Mouse (Mus musculus) gastrocnemius, adult 8-10 months (tissue): Measurements from ENCODE around the gene Tas2r108. TPM values are rescaled to one million over a fixed set of nuclear protein-coding genes. Genes with fewer than 3 reads are reported as not detected.

Experiments
- DNase-seq, 2 experiments: peaks; one replicate each; pipeline ENCODE4 v3.0.0; 2022; ENCODE audit warnings: low spot score in 2 of 2
- total RNA-seq, 4 experiments: library from RNA; stranded (reverse); gene quantifications; 2 replicates each; pipeline ENCODE4 v1.2.4; 2022

Gene Tas2r108
- total RNA-seq = not detected

DNA sequence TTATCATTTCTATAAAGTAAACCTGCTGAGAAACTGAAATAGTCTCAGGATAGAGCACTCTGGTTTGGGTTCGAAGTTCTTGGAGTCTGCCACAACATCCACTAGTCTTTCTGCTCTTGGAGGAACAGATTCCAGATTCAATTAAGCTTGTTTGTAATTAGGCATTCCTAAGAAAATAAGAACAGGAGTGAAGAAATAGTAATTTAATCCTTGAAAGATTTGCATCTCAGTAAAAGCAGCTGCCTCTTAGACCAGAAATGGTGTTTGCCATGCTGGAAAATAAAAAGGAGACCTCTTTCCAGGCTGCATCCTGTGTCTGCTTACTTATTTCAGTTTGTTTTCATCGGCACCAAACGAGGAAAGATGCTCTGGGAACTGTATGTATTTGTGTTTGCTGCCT, at the start of gene Tas2r108:
TSS of gene Tas2r108 (plus strand) at position 301 of the 400 bp plus-strand sequence.
- DNase-seq = no peak

DNA sequence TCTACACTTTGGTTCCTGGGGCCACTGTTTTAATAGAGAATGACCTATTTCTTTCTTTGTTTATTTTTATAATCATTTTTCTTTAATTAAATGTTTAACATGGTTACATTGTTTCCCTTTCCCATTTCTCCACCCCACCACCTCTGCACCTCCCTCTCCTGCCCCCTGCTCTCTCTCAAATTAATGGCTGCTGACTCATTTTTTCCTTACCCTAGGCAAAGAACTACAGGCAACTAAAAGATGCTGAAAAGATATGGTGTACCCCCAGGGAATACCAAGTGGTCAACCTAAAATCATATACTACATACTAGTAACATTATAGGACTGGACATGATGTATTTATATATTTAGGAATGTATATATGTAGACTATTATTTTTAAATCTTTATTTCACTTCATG, 44.7 kb upstream of the Tas2r108 start:
- no peak for DNase-seq

DNA sequence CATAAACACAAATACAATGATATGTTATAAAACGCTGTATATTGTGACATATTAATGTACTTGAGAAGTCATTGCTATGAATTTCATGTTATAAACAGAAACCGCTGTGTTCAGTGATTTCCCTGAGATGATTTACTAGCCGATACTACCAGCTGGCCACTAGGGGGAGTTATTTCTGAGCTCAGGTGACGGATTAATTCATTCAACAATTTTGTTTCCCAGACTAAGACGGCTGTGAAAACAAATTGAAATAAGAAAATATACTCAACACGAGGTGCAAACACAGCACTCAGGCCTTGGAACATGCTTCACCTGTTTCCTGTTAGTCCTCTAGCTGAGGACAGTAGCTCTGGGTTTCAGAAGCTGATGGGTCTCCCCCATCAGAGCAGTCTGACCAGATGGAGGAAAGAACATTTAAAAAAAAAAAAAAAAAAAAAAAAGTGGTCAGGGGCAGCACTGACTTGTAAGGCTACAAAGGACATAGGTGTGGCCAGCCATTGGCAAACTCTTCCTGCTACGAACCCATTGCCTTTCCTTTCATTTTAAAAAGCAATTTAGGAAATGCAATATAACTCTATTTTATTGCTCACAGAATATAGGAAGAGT, 38.8 kb upstream of the Tas2r108 start:
- DNase-seq = no peak

DNA sequence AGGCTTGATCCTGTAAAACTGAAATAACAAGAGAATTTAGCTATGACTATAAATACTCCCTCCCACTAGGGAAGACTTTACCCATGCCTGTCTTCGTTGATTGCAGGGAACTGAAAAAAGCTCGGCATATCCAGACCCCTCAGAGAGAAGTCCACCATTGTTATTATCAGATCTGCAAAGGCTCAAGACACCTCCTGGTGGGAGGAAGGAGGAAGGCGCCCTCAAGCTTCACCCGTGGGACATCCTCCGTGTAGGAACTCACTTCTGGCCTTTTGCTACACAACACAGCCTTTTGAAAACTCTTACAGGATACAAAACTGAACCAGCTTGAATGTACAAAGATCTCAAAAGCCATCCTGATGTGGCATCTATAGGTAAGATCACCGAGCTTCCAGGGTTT, 27.6 kb upstream of the Tas2r108 start:
- DNase-seq = no peak

DNA sequence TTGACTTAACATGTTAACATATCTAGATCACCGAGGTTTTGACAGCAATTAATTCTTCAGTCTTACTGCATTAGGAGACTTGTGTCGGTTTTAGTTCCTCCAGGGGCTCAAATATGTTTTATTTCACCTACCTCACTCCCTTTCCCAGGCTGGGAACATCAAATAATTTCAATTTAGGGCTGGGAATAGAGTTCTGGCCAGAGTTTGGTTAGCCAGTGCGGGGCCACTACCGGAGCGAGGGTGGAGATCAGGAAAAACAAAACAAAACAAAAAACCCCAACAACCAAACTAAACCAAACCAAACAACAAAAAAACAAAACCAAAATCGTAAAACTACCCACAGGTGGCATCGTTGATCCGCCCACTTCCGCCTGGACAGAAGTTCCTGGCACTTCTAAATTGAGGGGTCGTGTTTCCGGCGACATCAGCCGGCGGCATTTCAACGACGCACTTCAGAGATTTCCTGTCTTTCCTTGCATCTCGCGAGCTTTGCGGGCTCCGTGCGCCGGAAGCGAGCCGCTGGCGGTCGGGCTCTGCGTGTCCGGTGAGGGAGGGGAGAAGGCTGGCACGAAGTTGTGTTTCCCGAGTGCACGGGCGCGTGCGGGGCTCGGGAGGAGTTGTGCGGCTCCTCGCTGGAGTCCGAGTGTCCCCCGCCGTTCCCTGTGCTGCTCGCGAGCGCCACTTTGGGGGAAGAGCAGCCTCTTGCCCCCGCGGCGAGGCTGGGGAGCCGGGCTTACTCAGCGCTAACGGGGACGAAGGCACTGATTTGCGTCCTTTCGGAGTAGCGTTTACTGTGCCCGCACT, 22.2 kb upstream of the Tas2r108 start, which contains the start of gene Ssbp1:
TSS of gene Ssbp1 (plus strand) at position 437 of the 804 bp plus-strand sequence.
- DNase-seq = peak; percentile 77 to 86

DNA sequence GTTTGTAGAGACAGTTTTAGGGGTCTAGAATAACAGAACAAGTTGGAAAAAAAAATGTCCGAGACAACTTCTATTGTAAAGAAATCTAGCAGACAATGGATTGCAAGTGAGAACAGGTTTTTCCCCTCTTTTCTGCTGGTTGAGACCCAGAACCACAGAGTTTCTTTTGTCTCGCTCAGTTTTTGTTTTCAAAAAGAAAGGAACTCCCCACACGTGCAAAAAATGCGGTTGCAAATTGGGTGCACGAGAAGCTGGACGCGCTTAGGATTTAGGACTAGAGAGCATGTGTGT, 21.7 kb upstream of the Tas2r108 start:
- DNase-seq = no peak

DNA sequence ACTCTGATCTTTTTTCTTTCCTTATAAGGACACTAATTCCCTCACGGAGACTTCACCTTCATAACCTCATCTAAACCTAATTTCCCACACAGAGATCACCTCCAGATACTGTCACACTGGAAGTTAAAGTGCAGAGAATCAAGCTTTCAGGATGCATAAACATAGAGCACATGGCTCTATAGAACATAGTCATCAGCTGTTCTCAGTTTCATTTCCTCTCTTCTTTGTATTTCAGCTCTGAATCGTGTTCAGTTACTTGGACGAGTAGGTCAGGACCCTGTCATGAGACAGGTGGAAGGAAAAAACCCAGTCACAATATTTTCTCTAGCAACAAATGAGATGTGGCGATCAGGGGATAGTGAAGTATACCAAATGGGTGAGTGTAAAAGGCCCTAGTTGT, 17.2 kb upstream of the Tas2r108 start:
- no peak for DNase-seq

DNA sequence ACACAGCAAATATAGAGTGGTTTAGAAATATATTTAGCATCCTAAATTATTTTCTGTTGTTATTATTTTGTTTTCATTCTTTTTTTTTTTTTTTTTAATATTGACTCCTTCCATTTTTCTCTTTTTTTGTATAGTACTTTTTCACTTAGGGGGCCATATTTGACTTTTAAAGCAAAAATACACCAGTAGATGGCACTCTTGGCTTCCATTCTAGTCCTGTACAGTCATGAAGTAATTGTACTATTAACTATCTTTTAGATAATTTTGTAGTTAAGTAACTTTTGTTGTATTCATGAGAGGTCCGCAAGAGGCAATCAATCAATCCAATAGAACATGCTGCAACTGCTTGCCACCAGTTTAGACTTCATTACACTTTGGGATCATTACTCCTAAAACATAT, 13.6 kb upstream of the Tas2r108 start:
- no peak for DNase-seq

DNA sequence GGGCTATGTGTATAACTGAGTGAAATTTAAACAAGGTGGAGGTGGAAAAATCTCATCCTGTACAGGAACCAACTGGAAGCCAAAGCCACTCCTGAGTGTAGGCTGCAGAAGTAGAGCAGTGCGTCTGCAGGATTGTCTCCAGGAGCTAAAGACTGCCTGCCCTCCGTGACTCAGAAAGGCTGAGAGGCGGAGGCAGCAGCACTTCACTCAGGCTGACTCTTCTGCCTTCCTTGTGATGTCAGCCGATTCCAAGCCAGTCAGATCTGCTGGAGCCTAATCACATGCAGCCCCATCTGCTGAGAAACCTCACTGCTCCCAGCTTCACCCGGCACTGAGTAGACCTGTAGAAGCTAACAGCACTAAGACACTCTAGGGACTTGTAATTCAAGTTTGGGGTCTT, 11.0 kb upstream of the Tas2r108 start:
- no peak for DNase-seq

DNA sequence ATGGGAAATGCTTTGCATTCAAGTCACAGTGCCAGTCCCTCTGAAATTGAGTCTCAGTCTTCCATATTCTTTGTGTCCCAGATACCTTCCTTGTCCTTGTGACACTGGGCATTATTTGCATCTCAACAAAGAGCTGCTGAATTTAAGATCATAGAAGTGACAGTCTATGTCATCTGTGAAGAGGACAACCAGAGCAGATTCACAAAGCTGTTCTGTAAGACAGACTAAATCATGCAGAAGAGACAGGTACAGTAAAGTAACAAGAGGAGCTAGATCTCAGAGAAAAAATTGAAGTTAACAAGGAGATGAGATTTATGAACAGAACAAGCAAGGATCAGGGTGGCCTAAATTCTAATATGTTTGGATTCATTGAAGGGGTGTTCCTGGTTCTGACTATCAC, 2.4 kb upstream of the Tas2r108 start, which contains the start of gene Tas2r137:
TSS of gene Tas2r137 (plus strand) at position 301 of the 400 bp plus-strand sequence.
- no peak for DNase-seq

DNA sequence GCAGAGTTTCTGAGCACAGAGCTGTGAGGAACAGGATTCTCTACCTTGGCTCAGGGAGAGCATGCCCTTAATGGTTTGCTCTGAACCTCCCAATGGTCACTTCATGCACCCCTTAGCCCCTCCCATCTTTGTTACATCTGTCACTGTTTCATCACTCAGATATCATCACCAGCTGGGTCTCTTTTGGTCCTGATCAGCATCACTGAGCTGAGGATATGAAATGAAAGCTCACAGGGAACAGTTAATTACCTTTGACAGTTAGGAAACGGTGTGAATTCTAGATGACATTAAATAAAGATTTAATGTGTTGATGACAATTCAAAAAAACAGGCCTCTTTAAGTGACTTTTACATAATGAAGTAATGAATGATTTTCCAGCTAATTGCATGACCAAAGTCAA, 26.1 kb downstream of the Tas2r108 start, which contains the start of gene Prss37:
TSS of gene Prss37 (minus strand) at position 101 of the 400 bp plus-strand sequence.
- no peak for DNase-seq

Other genes with a start within 250 kb of the Tas2r108 start
- gene Agk, start 168.4 kb upstream of the Tas2r108 start, total RNA-seq = 1 to 10 TPM; 4.1 to 6.9 (median 5.8) TPM
- 1 to 10 TPM in 1 of 4 experiments, under 1 TPM in 3; 0.60 to 1.1 (median 0.86) TPM for gene E330009J07Rik, start 57.4 kb upstream of the Tas2r108 start, total RNA-seq
- not detected for gene Wee2, start 54.4 kb upstream of the Tas2r108 start, total RNA-seq
- 10 to 100 TPM; 19.7 to 23.9 (median 21.7) TPM for gene Ssbp1, start 22.2 kb upstream of the Tas2r108 start, total RNA-seq
- not detected for gene Tas2r137, start 2.3 kb upstream of the Tas2r108 start, total RNA-seq
- not detected for gene Prss37, start 26.0 kb downstream of the Tas2r108 start, total RNA-seq
- gene Olfr461, start 61.5 kb downstream of the Tas2r108 start, total RNA-seq = not detected
- gene Olfr460, start 76.0 kb downstream of the Tas2r108 start, total RNA-seq = not detected
- under 1 TPM in 2 of 4 experiments, not detected in 2; 0.11 to 0.47 TPM for gene Clec5a, start 92.3 kb downstream of the Tas2r108 start, total RNA-seq
- not detected for gene Tas2r138, start 119.8 kb downstream of the Tas2r108 start, total RNA-seq
- gene Mgam, start 135.3 kb downstream of the Tas2r108 start, total RNA-seq = under 1 TPM; 0.07 to 0.43 (median 0.18) TPM